Mouse (Mus musculus) spleen, postnatal 14 days (tissue): Measurements from ENCODE around the gene Tbx4.

Source experiments
- DNase-seq, 2 experiments: peaks; one replicate each; pipeline ENCODE4 v3.0.0; 2021 to 2022; ENCODE audit warnings: low spot score in 2 of 2

The Tbx4 gene

DNA sequence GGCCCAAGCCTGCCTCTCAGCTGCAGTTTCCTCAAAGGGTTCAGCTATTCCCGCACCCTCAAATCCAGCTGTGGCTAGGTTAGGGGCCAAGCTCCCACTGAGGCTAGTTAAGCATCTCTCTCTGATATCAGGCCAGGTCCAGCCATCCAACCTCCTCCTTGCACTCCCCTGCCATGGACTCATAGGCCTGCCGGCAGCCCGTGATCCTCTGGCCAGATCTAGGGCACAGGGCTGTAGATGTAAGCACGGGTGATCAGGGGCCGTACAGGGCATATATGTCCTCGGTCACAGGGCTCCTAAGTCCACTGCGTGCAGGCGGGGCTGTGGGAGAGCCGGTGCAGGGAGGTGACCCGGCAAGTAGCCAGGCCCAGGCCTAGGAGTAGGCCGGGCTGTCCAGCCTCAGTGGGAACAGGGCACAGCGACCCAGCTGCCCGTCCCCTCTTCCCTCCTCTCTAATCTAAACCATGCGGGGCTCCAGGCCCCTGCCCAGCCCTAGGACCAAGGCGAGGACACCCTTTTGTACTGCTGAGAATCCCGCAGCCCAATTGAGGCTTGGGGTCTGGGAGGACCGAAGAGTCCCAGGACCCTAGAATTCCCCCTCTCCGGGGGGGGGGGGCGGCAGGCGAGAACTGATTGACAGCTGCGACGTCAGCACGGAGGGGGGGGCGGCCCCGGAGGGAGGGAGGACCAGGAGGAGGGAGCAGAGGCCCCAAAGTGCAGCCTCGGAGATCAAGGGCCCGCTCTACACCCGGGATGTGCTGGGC, at the start of gene Tbx4:
TSS of gene Tbx4 (plus strand) at position 758 of the 764 bp plus-strand sequence.
- DNase-seq = no peak

DNA sequence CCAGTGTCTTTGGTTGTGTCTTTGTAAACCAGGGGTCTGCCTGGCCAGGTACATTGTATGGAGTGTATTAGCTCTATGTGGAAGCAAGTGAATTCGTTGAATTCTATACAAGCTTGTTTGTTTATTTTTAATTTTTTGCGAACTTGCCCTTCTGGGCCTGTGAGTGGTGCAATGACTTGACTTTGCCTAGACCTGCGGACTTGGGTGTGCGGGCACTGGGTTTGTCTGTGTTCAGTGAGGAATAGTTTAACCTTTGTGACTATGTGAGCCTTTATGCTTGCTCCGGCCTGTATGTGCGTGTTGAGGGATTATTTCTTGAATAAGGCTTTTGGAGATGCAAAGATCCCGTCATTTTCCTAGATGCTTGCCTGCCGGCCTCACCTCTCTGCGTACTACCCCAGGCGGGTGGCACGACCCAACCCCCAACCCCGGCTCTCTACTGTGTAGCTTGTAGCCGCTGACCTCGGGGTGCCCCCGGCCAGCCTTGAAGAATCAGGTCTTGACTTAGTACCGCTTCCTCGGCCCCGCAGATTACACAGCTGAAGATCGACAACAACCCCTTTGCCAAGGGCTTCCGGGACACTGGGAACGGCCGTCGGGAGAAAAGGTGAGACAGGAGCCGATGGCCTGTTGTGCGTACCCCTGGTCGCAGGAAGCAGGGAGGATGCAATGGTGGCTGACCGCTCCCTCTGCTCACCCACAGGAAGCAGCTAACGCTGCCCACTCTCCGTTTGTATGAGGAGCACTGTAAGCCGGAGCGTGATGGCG, 49.5 kb upstream of the Tbx4 start:
- DNase-seq = no peak

DNA sequence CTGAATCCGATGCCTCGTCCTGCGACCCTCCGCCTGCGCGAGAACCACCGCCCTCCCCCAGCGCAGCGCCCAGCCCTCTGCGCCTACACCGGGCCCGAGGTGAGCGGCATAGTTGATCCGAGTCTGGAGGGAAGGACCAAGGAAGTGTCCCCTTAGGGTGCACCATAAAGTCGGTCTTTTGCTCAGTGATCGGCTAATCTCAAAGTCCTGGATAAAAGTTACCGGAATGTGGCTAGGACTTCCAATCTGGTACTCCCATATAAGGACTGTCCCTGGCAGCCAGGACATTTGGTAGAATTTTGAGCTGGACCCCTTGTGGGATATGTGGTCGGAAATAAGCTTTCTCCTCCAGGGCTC, 49.0 kb upstream of the Tbx4 start:
- DNase-seq = no peak

DNA sequence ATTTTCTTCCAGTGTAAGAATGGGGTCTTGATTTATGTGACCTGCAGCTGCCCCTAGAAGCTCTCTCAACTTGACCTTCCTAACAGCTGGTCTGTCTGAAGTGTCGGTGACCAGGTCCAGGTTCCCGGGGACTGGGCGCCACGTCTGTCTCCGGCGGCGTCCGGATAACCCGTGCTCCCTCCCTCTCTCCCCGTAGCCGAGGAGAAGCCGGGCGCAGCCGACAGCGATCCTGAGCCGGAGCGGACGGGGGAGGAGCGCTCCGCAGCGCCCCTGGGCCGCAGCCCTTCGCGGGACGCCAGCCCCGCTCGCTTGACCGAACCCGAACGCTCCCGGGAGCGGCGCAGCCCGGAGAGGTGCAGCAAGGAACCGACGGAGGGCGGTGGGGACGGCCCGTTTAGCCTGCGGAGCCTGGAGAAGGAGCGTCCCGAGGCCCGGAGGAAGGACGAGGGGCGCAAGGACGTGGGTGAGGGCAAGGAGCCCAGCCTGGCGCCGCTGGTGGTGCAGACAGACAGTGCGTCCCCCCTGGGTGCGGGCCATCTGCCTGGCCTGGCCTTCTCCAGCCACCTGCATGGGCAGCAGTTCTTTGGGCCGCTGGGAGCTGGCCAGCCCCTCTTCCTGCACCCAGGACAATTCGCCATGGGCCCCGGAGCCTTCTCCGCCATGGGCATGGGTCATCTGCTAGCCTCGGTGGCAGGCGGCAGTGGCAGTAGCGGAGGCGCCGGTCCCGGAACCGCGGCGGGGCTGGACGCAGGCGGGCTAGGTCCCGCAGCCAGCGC, 48.4 kb upstream of the Tbx4 start:
- no peak for DNase-seq

DNA sequence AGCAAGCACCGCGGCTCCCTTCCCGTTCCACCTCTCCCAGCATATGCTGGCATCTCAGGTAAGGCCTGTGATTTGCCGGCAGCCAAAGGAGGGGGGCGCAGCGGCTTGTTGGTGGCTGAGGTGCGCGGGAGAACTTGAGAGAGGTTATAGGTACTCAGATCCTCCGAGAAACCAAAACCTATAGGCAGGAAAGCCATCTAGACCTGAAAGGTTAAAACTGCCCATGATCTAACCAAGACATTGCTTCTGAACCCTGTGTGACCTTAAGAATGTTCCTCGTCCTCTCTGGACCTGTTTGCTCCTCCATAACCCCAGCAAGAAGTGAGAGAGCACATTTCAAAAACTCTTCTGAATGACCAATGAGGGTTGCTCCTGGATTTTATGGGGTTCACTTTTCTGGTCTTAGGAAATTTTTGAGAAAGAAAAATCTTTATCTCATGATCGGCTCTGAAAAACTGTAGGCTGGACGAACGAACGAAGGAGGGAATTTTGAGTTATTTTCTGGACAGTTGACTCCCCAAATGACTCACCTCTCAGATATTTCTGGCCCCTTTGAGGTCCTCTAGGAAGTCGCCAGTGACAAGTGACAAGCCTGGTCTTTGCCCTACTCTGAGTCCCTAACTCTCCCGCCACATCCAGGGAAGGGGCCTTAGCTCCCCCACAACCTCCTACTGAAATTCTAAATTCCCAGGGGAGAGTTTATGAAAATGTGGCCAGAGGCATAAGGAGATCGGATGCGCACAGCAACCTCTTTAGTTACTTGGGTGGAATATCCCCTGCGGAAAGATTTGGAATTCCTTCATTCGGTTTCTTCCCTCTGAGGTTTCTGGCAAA, 47.6 kb upstream of the Tbx4 start:
- DNase-seq = no peak

DNA sequence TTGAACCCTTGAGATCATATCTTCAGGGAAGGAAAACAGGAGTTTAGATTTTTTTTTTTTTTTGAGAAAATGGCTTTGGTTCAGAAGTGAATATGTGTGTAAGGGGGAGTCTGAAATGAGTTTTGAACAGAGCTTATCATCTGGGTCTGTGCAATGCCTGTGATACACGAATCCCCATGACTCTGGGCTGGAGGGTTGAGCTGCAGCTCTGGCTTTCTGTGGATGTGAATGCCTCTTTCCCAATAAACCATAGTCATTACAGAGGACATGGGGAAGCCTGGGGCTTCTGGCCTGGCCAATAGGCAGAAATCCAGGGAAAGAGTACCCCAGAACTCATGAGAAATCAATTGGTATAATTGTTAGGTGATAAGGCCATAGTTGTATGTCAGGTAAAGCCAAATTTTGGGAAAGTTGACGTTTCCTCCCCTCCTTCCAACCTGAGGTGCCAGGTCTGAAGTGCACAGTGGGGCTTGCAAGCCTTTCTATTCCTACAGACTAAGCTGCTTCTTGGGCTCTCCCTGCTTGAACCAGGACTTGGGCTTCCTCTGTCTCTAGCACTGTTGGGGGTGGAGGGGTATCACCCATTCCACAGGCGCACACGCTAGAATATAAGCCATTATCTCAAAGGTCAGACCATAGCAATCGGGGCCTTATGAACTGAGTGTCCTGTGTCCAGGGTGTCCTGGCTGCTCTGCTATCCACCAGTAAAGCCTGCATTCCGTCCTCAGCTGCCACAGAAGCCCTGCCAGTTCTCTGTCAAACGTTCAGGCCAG, 46.8 kb upstream of the Tbx4 start:
- no peak for DNase-seq

DNA sequence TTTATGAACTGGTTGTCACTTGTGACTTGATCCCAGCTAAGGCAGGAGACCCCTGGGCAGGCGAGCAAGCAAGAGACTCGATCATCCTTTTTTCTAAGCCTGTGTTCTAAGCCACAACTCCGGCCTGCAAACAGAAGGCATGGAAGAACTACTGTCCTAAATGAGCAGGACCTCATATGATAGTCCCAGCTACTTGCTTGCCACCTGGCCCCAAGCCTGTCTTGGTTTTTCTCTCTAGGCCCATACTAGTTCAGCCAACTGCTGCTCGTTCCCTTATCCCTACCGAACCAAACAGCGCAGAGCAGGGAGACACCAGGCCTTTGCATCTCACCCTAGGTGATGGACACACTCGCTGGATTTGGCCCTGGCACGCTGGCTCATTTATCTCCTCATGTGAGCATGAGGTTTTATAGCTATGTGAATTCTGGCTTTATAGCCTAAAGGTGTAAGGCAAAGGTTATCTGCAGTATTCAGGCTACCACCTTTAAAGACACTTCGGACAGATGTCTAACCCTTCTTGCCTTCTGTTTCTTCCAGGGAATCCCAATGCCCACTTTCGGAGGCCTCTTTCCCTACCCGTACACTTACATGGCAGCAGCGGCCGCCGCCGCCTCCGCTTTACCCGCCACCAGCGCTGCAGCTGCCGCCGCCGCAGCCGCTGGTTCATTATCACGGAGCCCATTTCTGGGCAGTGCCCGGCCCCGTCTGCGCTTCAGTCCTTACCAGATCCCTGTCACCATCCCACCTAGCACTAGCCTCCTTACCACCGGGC, 46.0 kb upstream of the Tbx4 start:
- no peak for DNase-seq

DNA sequence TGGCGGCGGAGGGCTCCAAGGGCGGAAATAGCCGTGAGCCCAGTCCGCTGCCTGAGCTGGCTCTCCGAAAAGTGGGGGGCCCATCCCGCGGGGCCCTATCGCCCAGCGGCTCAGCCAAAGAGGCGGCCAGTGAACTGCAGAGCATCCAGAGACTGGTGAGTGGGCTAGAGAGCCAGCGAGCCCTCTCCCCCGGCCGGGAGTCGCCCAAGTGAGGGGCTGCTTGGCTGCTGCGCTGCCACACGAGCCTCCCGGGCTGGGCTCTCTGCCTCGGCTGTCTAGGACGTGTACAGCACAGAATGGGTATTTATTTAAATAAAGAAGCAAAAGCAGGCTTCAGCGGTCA, 45.4 kb upstream of the Tbx4 start:
- DNase-seq = no peak

DNA sequence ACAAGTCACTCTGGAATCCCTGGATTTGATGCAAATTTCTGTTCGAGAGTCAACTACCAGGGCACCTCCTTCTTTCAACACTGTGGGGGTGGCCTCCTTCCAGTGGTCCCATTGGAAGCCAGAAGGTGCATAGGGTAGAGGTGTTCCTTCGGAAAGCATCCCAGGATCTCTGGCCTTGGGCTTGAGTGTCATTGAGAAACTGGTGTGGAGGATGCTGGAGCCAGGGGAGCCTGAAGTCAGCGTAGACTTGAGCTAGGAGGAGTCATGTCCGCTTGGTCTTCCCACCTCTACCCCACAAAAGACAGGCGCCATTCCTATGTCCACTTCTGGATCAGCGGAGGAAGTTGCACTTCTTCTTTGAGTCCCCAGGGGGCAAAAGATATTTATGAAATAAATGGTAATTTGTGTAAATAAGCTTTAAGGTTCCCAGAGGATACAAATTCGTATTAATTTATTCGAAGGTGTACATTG, 45.0 kb upstream of the Tbx4 start:
- DNase-seq = no peak

DNA sequence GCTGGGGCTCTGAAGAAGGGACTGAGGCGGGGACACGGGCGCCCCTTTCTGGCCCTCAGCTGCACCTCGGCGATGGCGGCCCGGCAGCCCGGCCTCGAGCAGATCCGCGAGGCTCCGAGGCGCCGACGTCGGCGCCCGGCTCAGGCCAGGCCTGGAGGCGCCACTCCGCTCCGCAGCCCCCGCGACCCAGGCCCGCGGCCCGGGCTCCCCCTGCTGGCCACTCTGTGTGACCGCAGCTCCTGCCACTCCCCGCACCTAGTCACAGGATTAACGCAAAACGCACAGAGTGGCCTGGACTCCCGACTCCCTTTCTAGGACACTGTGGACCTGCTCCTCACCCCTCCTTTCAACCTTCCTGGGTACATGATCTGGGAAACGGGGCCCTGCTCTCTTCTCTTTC, 44.2 kb upstream of the Tbx4 start:
- peak in 1 of 2 experiments; percentile 42 for DNase-seq

DNA sequence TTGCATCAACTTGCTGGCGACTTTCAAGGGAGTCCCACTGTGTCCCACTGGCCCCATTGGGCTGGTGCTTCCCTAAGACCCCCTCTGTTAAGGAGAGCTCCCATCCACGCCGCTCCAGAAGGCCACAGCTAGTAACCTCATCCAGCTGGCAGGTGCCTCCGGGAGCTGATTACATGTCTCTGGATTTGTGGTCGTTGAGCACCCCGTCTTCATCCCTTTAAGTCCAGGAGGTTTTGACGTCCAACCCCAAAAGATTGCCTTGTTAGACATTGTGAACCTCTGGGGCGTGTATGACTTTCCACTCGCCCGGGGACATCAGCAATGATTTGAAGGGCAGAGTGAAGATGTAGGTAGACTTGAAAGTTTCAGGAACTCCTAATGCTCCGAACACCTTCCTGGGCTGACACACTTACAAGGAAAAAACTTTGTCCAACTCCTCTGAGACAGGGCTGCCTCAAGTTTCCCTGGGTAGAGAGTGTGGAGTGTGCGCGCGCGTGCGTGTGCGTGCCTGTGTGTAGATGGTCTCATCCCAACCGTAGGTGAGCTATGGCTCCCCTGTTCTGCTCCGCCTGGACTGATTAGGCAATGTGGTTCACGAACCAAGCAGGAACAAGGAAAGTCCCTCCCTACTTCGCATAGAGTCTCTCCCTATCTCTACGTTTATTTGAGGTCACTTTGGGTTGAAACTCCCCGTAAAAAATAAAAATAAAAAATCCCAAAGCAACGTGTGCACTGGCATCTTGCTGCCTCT, 43.5 kb upstream of the Tbx4 start:
- DNase-seq = no peak

DNA sequence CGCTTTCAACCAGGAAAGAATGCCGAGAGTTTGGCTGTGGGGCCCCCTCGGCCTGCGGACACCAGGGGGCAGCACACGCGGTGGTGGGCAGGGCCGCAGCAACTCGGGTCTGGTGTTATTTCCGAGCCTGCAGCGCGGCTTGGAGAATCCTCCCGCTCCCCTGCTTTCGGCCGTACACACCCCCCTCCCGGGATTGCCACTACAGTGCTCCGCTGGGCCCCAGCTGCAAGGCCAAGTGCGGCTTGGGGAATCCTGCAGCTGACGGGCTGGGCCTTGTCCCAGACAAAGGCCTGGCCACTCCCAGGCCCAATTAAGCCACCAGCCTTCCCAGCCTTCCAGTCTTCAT, 42.9 kb upstream of the Tbx4 start:
- DNase-seq = peak; percentile 33 to 60

DNA sequence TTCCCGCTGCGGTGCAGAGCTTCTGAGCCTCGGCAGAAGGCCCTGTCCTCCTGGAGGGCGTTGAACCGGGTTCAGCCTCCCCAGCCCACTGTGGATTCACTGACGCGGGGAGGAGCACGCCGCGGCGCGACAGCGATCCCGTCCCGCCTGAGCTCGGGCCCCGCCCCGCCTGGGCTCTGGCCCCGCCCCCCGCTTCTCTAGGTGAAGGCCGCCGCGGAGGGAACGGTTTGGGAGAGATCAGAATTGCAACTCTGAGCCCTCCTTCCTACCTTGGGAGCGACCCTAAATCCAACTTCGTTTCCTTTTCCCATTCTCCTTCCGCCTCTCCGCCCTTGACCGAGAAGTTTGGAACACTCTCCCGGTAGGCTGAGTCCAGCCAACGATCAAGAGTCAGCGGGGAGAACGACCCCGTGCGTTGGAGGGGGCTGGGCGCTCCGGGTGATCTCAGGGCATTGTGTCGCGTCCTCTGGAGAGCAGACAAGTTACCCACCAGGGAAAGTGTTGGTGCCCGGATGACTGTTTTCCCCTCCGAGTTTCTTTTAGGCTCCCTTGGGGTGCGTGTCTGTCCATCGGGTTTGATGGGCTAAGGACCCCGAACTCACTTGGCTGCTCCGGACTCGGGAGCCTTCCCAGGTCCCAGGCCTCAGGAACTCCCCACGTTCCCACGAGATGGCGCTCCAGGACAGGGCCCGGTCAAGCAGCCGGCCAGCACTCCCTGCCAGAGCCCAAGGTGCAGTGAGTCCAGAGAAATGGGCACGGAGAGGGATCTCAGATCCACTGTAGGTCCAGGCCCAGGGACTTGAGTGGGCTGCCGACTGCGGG, 41.9 kb upstream of the Tbx4 start:
- peak; percentile 44 to 54 for DNase-seq

DNA sequence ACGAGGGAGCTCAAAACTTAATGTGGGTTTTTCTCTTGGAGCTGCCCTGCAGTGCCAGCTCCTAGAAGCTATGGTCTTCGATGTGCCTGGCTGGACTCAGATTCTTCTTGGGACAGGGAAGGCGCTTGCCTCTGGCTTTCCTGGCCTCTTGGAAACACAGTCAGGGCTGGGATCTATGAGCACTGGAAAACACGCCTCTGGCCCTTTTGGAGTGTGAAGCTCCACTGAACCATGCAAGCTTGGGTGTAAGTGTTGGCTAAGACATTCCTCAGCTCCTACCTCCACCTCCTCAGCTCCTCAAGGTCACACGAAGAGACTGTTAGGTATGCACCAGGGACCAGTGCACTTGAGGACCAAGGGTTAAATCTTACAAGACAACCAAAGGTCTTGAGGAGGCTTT, 41.3 kb upstream of the Tbx4 start:
- DNase-seq = no peak

DNA sequence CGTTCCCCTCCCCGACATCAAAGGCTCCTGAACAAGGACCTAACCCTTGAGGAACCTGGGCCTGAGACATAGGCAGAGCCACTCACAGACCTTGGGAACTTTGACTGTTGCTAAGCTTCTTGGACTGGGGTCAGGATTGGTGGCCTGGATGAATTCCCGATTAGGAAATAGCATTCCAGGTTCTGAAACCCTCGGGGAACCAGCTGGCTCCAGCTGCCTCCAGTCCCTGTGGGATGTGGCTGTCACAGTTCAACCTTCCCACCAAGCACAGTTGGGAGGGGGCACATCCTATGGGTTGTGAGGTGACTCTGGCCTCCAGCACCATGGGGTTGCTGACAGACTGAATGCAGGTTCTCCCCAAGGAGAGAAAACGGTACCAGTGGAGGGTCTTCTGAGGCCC, 40.3 kb upstream of the Tbx4 start:
- no peak for DNase-seq

DNA sequence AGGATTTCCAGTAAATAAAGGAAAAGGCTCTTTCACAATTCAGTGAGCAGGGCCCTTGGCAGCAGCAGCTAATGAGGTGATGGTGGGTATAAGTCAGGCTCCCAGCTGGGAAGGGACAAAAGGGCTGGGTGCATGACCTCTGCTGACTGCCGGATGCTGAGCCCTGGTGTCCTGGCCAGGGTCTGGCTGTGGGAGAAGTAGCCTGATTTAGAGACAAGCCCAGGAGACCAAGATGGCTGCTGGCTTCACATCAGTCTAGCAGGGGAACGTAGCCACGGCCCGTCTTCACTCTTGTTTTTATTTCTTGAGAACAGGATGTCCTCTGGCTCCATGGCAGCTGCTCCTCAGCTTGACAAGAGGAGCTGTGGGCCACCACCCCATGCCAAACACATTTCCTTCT, 39.7 kb upstream of the Tbx4 start:
- no peak for DNase-seq

DNA sequence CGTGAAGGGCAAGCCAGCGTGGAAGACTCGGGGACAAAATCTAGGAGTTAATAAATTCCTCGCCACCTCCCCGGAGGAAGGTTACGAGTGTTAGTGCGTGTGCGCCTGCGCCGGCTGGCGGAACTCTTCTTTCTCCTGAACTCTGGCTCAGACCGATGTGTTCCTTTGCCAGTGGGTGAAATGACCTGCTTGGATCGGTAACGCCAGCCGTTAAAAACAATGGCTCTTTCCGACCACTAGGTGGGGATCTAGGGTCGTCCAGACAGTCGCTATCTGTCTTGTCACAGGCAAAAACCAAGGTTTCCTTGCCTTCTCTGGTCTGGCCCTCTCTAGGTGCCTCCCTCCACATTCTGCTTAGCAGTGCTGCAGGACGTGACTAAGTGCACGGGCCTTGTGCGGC, 37.2 kb upstream of the Tbx4 start:
- DNase-seq = peak in 1 of 2 experiments; percentile 38

DNA sequence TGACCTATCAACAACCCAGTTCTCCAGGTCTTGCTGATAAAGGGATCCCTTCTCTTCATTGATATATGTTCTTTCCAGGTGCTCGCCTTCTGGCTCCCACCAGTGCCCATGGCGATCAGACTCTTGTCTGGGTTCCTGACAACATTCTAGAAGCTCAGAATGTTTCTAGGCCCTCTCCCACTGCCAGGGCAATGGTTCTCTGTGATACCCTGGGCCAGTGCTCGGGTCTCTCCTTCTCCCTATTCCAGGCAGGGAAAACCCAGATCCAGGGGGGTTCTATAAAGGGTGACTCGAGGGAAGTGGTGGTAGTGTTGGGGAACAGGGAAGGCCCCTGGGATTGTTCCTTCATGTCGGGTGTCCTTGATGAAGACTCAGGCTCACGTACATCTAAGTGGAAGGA, 36.0 kb upstream of the Tbx4 start, which contains the start of gene Gm11444:
TSS of gene Gm11444 (minus strand) at position 101 of the 400 bp plus-strand sequence.
- no peak for DNase-seq

DNA sequence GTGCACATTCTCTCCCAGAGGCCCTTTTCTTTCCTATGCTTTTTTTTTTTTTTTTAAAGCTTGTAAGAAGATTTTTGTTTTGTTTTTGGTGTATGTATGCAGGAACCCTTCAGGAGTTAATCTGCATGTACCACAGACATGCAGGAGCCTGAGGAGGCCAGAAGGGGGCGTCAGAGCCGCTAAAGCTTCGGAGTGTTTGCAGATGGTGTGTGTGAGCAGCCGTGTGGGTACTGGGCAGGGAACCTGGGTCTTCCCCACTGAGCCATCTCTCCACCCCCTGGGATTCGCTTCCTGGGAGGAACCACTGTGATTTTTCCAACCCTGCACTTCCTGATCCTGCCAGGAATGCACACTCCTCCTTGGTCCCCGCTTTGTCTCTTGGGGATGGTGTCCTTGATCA, 35.5 kb upstream of the Tbx4 start:
- DNase-seq = no peak
